Mouse (Mus musculus): ENCODE data around the gene Zeb2. TPM values are rescaled to one million over a fixed set of nuclear protein-coding genes. Genes with fewer than 3 reads are reported as not detected.

The Zeb2 gene
- total RNA-seq, 2 experiments from 2014 or later = 150 to 168 TPM

GRCm38 (mm10) chr2:45068792-45069550, 48.2 kb downstream of the Zeb2 start:
- DNase-seq (ENCODE audit: low spot score in 2 of 2) = no peak

GRCm38 (mm10) chr2:45067116-45067515, 50.1 kb downstream of the Zeb2 start:
- no peak for DNase-seq (ENCODE audit: low spot score in 2 of 2)

GRCm38 (mm10) chr2:45063300-45063890, 53.8 kb downstream of the Zeb2 start:
- DNase-seq (ENCODE audit: low spot score in 2 of 2) = no peak

- DNase-seq (ENCODE audit: low spot score in 2 of 2) = no peak
Measured at GRCm38 (mm10) chr2:45062136-45062535, 55.1 kb downstream of the Zeb2 start.

GRCm38 (mm10) chr2:45060768-45061167, 56.4 kb downstream of the Zeb2 start:
- DNase-seq (ENCODE audit: low spot score in 2 of 2) = no peak

GRCm38 (mm10) chr2:45060202-45060601, 57.0 kb downstream of the Zeb2 start:
- no peak for DNase-seq (ENCODE audit: low spot score in 2 of 2)

- DNase-seq (ENCODE audit: low spot score in 2 of 2) = no peak
Measured at GRCm38 (mm10) chr2:45059599-45059998, 57.6 kb downstream of the Zeb2 start.

GRCm38 (mm10) chr2:45059010-45059409, 58.2 kb downstream of the Zeb2 start:
- no peak for DNase-seq (ENCODE audit: low spot score in 2 of 2)

GRCm38 (mm10) chr2:45058183-45058582, 59.0 kb downstream of the Zeb2 start:
- DNase-seq (ENCODE audit: low spot score in 2 of 2) = no peak

- no peak for DNase-seq (ENCODE audit: low spot score in 2 of 2)
Measured at GRCm38 (mm10) chr2:45056856-45057562, 60.2 kb downstream of the Zeb2 start.

- DNase-seq (ENCODE audit: low spot score in 2 of 2) = no peak
Measured at GRCm38 (mm10) chr2:45055926-45056325, 61.3 kb downstream of the Zeb2 start.

GRCm38 (mm10) chr2:45055034-45055615, 62.1 kb downstream of the Zeb2 start:
- DNase-seq (ENCODE audit: low spot score in 2 of 2) = no peak

- DNase-seq (ENCODE audit: low spot score in 2 of 2) = no peak
Measured at GRCm38 (mm10) chr2:45054070-45055025, 62.8 kb downstream of the Zeb2 start.

GRCm38 (mm10) chr2:45052587-45052986, 64.6 kb downstream of the Zeb2 start:
- no peak for DNase-seq (ENCODE audit: low spot score in 2 of 2)

- DNase-seq (ENCODE audit: low spot score in 2 of 2) = no peak
Measured at GRCm38 (mm10) chr2:45051321-45051720, 65.9 kb downstream of the Zeb2 start.

- DNase-seq (ENCODE audit: low spot score in 2 of 2) = no peak
Measured at GRCm38 (mm10) chr2:45049923-45050322, 67.3 kb downstream of the Zeb2 start.

GRCm38 (mm10) chr2:45049279-45049678, 67.9 kb downstream of the Zeb2 start:
- no peak for DNase-seq (ENCODE audit: low spot score in 2 of 2)

GRCm38 (mm10) chr2:45040706-45041312, 76.4 kb downstream of the Zeb2 start:
- DNase-seq (ENCODE audit: low spot score in 2 of 2) = no peak

GRCm38 (mm10) chr2:45039503-45039902, 77.7 kb downstream of the Zeb2 start:
- DNase-seq (ENCODE audit: low spot score in 2 of 2) = no peak

GRCm38 (mm10) chr2:45028091-45028638, 89.0 kb downstream of the Zeb2 start:
- DNase-seq (ENCODE audit: low spot score in 2 of 2) = no peak

Measured in adrenal gland, adult 18-20 months (tissue).